Mouse (Mus musculus) urinary bladder, postnatal 36 days (tissue): ENCODE measurements around the gene Abca12.

ENCODE experiments used
- DNase-seq, 2 experiments: peaks; one replicate each; pipeline ENCODE4 v3.0.0; 2022; ENCODE audit warnings: low spot score in 2 of 2, mixed read lengths in 1 of 2

The Abca12 gene

GRCm38 (mm10) chr1:71414810-71415209 lies at the start of gene Abca12:
TSS of gene Abca12 (minus strand) at chr1:71414910.
- DNase-seq = no peak

GRCm38 (mm10) chr1:71457961-71458360 lies 43.3 kb upstream of the Abca12 start:
- no peak for DNase-seq

GRCm38 (mm10) chr1:71447424-71447823 lies 32.7 kb upstream of the Abca12 start:
- no peak for DNase-seq

GRCm38 (mm10) chr1:71421741-71422333 lies 7.1 kb upstream of the Abca12 start:
- DNase-seq = no peak

- DNase-seq = no peak
Measured at GRCm38 (mm10) chr1:71418467-71418866, 3.8 kb upstream of the Abca12 start.

- DNase-seq = no peak
Measured at GRCm38 (mm10) chr1:71417951-71418350, 3.2 kb upstream of the Abca12 start.

- no peak for DNase-seq
Measured at GRCm38 (mm10) chr1:71414084-71414483, 626 bp downstream of the Abca12 start.

- DNase-seq = no peak
Measured at GRCm38 (mm10) chr1:71413114-71413513, 1.6 kb downstream of the Abca12 start.

- no peak for DNase-seq
Measured at GRCm38 (mm10) chr1:71407711-71408110, 7.0 kb downstream of the Abca12 start.

GRCm38 (mm10) chr1:71397635-71398034 lies 17.1 kb downstream of the Abca12 start:
- no peak for DNase-seq

- no peak for DNase-seq
Measured at GRCm38 (mm10) chr1:71396105-71396504, 18.6 kb downstream of the Abca12 start.

GRCm38 (mm10) chr1:71394177-71394576 lies 20.5 kb downstream of the Abca12 start:
- DNase-seq = no peak

GRCm38 (mm10) chr1:71393489-71393888 lies 21.2 kb downstream of the Abca12 start:
- DNase-seq = no peak

GRCm38 (mm10) chr1:71392463-71392862 lies 22.2 kb downstream of the Abca12 start:
- no peak for DNase-seq

GRCm38 (mm10) chr1:71386593-71386992 lies 28.1 kb downstream of the Abca12 start:
- no peak for DNase-seq

GRCm38 (mm10) chr1:71384098-71384497 lies 30.6 kb downstream of the Abca12 start:
- no peak for DNase-seq

- DNase-seq = no peak
Measured at GRCm38 (mm10) chr1:71373090-71373489, 41.6 kb downstream of the Abca12 start.

- DNase-seq = no peak
Measured at GRCm38 (mm10) chr1:71370266-71370665, 44.4 kb downstream of the Abca12 start.

GRCm38 (mm10) chr1:71367770-71368169 lies 46.9 kb downstream of the Abca12 start:
- DNase-seq = no peak

GRCm38 (mm10) chr1:71342861-71343554 lies 71.7 kb downstream of the Abca12 start:
- no peak for DNase-seq

GRCm38 (mm10) chr1:71342261-71342594 lies 72.5 kb downstream of the Abca12 start:
- no peak for DNase-seq

GRCm38 (mm10) chr1:71341370-71342260 lies 73.1 kb downstream of the Abca12 start:
- no peak for DNase-seq
